Mouse (Mus musculus): ENCODE measurements at regions not wholly inside any gene's neighbourhood (a gene's known extent, or its start where the extent isn't known, plus 50 kb on each side); places are given as distances from the start of the nearest gene placed in this dataset.

- TF ChIP-seq CTCF (IDR thresholded peaks at IDR 0.05; ENCODE audit: control insufficient read depth, insufficient read depth, insufficient replicate concordance, low read depth, low read length) (no peak), POLR2A (IDR thresholded peaks at IDR 0.05; ENCODE audit: control insufficient read depth, low read depth, low read length) (no peak)
These were observed 121.6 kb upstream of the Mylip start for GRCm38 (mm10) chr13:45267906-45268305.

Data from testis, adult 2 months (tissue).